Mouse (Mus musculus): ENCODE data around the gene Ethe1. TPM values are rescaled to one million over a fixed set of nuclear protein-coding genes. Genes with fewer than 3 reads are reported as not detected.

Gene Ethe1
- total and polyA plus RNA-seq, 2 experiments: 71.1 to 227 TPM

DNA sequence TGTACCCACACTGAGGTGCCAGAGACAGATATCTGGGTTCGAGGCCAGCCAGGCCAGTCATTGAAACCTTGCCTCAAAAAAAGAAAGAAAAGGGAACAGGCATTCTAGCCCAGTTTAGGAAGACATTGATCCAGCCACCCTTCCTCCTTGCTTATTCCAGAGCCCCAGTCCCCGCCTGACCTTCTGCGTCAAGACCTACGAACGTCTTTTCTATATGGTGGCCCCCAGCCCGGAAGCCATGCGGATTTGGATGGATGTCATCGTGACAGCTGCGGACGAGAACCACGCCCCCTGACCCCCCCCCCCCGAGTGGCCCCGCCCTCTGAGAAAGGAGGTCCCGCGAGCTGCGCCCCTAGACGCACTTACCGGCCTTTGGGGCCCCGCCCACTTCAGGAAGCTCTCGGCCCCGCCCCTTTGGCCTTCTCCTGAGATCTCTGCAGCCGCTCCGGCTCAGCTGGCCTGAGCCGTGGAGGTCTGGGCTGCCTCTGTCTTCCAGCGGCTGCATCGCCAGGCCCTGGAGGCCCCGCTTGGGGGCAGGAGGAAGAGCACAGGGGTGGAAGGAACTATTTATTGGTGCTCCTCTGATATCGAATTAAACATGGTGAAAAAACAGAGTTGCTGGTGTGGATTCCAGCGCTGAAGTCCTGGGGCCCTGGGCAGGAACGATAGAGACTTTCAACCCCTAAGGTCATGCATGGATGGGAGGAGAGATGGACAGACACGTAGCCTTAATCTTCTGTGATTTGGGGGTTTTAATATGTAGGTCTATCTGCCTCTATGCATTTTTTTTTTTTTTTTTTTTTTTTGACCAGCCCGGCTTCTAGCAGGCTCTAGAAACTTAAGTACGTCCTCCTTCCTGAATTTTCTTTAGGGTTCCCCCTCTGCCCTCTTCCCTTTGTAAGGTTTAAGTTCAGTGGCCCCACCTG lies 41.6 kb downstream of the Ethe1 start:
- no peaks in the 10 kb centered on the region for H3K79me2 ChIP-seq (ENCODE audit: control insufficient read depth, insufficient read depth, low read length)
- H3K4me1 ChIP-seq (ENCODE audit: control insufficient read depth, insufficient read depth, low read length): no peaks in the 10 kb centered on the region
- 0 out of 2 replicates have a peak overlapping the region, but pooled peaks have one; percentile 16 for H3K4me3 ChIP-seq (ENCODE audit: insufficient read depth, low read depth, low read length)
- no peak overlapping the region for H3K27ac ChIP-seq (replicated peaks; ENCODE audit: insufficient read depth, low read depth, low read length)
- 38% methylated on average over 33 of the region's 33 CpGs for WGBS
- no peak for TF ChIP-seq POLR2A (IDR thresholded peaks at IDR 0.05; ENCODE audit: extremely low read depth, insufficient read depth, low read length)
- no peak for TF ChIP-seq CTCF (IDR thresholded peaks at IDR 0.05; ENCODE audit: low read depth, low read length)
- H3K27me3 ChIP-seq (ENCODE audit: control insufficient read depth, insufficient read depth, low read length): no peaks in the 10 kb centered on the region
- H3K9ac ChIP-seq (ENCODE audit: low read depth, low read length): peak overlapping the region; percentile 29; the same call in 1 of the 2 replicates
- peak; percentile 22 for DNase-seq (ENCODE audit: extremely low read depth, low read depth, low spot score)
- H3K36me3 ChIP-seq (ENCODE audit: control insufficient read depth, insufficient read depth, low read length): peaks cover 4% of the 10 kb centered on the region; the same call in 1 of the 2 replicates

- Histone ChIP-seq H3K4me1 (ENCODE audit: control insufficient read depth, insufficient read depth, low read length) (no peaks in the 10 kb centered on the region), H3K27ac (replicated peaks; ENCODE audit: insufficient read depth, low read depth, low read length) (no peak overlapping the region), H3K27me3 (ENCODE audit: control insufficient read depth, insufficient read depth, low read length) (no peaks in the 10 kb centered on the region), H3K4me3 (ENCODE audit: insufficient read depth, low read depth, low read length) (no peak overlapping the region), H3K79me2 (ENCODE audit: control insufficient read depth, insufficient read depth, low read length) (no peaks in the 10 kb centered on the region), H3K9ac (ENCODE audit: low read depth, low read length) (no peak overlapping the region), H3K36me3 (ENCODE audit: control insufficient read depth, insufficient read depth, low read length) (peaks cover 2% of the 10 kb centered on the region; the same call in 1 of the 2 replicates)
- no peak for TF ChIP-seq CTCF (IDR thresholded peaks at IDR 0.05; ENCODE audit: low read depth, low read length)
- no peak for TF ChIP-seq POLR2A (IDR thresholded peaks at IDR 0.05; ENCODE audit: extremely low read depth, insufficient read depth, low read length)
- 78% methylated on average over 4 of the region's 4 CpGs for WGBS
- no peak for DNase-seq (ENCODE audit: extremely low read depth, low read depth, low spot score)
Measured at GRCm38 (mm10) chr7:24629672-24630071, 42.3 kb downstream of the Ethe1 start.

DNA sequence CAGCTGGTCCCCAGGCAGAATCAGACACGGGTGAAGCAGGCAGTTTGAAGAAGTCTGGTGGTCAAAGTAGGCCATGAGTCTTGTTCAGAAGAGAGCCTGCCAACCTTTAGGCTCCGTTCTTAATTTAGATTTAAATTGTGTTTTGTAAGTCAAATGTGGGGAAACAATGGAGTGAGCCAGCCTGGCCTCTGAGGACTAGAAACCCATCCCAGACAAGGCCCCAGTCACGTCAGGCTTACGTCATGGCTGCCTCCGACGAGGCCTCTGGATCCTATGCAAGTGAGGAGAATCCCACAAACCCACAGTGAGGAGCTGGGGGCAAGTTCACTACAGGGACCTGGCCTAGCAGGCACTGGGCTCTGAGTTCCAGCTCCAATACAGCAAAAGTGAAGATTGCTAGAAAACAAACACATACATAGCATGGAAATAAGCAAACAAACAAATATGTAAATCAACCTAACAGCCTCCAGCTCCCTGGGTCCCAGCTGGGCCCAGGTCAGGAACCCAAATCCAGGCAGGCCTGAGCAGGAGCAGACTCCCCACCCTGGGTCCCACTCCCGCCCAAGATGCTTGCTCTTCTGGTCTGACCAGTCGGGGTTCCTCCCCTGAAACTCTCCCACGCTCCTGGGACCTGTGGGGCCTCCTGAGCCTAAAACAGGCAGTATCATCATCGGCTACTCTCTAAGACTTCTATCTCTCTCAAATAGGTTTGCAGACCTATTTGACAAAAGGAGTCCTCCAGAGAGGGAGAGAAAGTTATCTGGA lies 43.0 kb downstream of the Ethe1 start:
- DNase-seq (ENCODE audit: extremely low read depth, low read depth, low spot score): no peak
- TF ChIP-seq CTCF (IDR thresholded peaks at IDR 0.05; ENCODE audit: low read depth, low read length): no peak
- no peak for TF ChIP-seq POLR2A (IDR thresholded peaks at IDR 0.05; ENCODE audit: extremely low read depth, insufficient read depth, low read length)
- no peak overlapping the region for H3K27ac ChIP-seq (replicated peaks; ENCODE audit: insufficient read depth, low read depth, low read length)
- H3K79me2 ChIP-seq (ENCODE audit: control insufficient read depth, insufficient read depth, low read length): no peaks in the 10 kb centered on the region
- H3K4me3 ChIP-seq (ENCODE audit: insufficient read depth, low read depth, low read length): no peak overlapping the region
- no peak overlapping the region for H3K9ac ChIP-seq (ENCODE audit: low read depth, low read length)
- H3K4me1 ChIP-seq (ENCODE audit: control insufficient read depth, insufficient read depth, low read length): no peaks in the 10 kb centered on the region
- H3K27me3 ChIP-seq (ENCODE audit: control insufficient read depth, insufficient read depth, low read length): no peaks in the 10 kb centered on the region
- WGBS: 92% methylated on average over 10 of the region's 10 CpGs
- peaks cover under 1% of the 10 kb centered on the region; the same call in 1 of the 2 replicates for H3K36me3 ChIP-seq (ENCODE audit: control insufficient read depth, insufficient read depth, low read length)

- H3K36me3 ChIP-seq (ENCODE audit: control insufficient read depth, insufficient read depth, low read length): no peaks in the 10 kb centered on the region
- peaks cover 5% of the 10 kb centered on the region; the same call in 1 of the 2 replicates for H3K27me3 ChIP-seq (ENCODE audit: control insufficient read depth, insufficient read depth, low read length)
- peaks cover 5% of the 10 kb centered on the region for H3K4me1 ChIP-seq (ENCODE audit: control insufficient read depth, insufficient read depth, low read length)
- no peaks in the 10 kb centered on the region for H3K79me2 ChIP-seq (ENCODE audit: control insufficient read depth, insufficient read depth, low read length)
- no peak within 1 kb of the TSS for H3K4me3 ChIP-seq (ENCODE audit: insufficient read depth, low read depth, low read length)
- H3K27ac ChIP-seq (replicated peaks; ENCODE audit: insufficient read depth, low read depth, low read length): no peak within 1 kb of the TSS
- H3K9ac ChIP-seq (ENCODE audit: low read depth, low read length): no peak within 1 kb of the TSS
- TF ChIP-seq CTCF (IDR thresholded peaks at IDR 0.05; ENCODE audit: low read depth, low read length) (no peak), POLR2A (IDR thresholded peaks at IDR 0.05; ENCODE audit: extremely low read depth, insufficient read depth, low read length) (no peak)
- DNase-seq (ENCODE audit: extremely low read depth, low read depth, low spot score): no peak
- 26% methylated on average over 15 of the region's 15 CpGs for WGBS
Measured at GRCm38 (mm10) chr7:24636264-24636663, 48.9 kb downstream of the Ethe1 start, which contains the start of gene Lypd3. Gene Lypd3, plus strand, starts transcription at chr7:24636550.

- Histone ChIP-seq H3K4me3 (ENCODE audit: insufficient read depth, low read depth, low read length) (no peak overlapping the region), H3K36me3 (ENCODE audit: control insufficient read depth, insufficient read depth, low read length) (no peaks in the 10 kb centered on the region), H3K27me3 (ENCODE audit: control insufficient read depth, insufficient read depth, low read length) (peaks cover 5% of the 10 kb centered on the region; the same call in 1 of the 2 replicates), H3K27ac (replicated peaks; ENCODE audit: insufficient read depth, low read depth, low read length) (no peak overlapping the region), H3K79me2 (ENCODE audit: control insufficient read depth, insufficient read depth, low read length) (no peaks in the 10 kb centered on the region), H3K4me1 (ENCODE audit: control insufficient read depth, insufficient read depth, low read length) (peaks cover 5% of the 10 kb centered on the region), H3K9ac (ENCODE audit: low read depth, low read length) (no peak overlapping the region)
- WGBS: 11% methylated on average over 18 of the region's 18 CpGs
- no peak for DNase-seq (ENCODE audit: extremely low read depth, low read depth, low spot score)
- no peak for TF ChIP-seq CTCF (IDR thresholded peaks at IDR 0.05; ENCODE audit: low read depth, low read length)
- no peak for TF ChIP-seq POLR2A (IDR thresholded peaks at IDR 0.05; ENCODE audit: extremely low read depth, insufficient read depth, low read length)
Measured at GRCm38 (mm10) chr7:24637046-24637445, 49.7 kb downstream of the Ethe1 start.

Data from liver, adult 2 months (tissue).